Mouse (Mus musculus) adrenal gland, adult 2 months (tissue): ENCODE results near the gene Lpcat1. TPM values are rescaled to one million over a fixed set of nuclear protein-coding genes. Genes with fewer than 3 reads are reported as not detected.

ENCODE experiments used
- DNase-seq: peaks from one replicate; pipeline ENCODE4 v3.0.0; 2021
- polyA plus RNA-seq: library from polyadenylated mRNA; depleted of rRNA; stranded (reverse); fragments of >200 nt; gene quantifications from 2 replicates; pipeline ENCODE4 v1.2.3, GENCODE M21; 2012
- total RNA-seq, 2 experiments: library from RNA; stranded (reverse); gene quantifications; 2 replicates each; pipeline ENCODE4 v1.2.3; 2021

Lpcat1 gene
- total and polyA plus RNA-seq, 3 experiments, result 11.8 to 20.3 (median 17.3) TPM

DNA sequence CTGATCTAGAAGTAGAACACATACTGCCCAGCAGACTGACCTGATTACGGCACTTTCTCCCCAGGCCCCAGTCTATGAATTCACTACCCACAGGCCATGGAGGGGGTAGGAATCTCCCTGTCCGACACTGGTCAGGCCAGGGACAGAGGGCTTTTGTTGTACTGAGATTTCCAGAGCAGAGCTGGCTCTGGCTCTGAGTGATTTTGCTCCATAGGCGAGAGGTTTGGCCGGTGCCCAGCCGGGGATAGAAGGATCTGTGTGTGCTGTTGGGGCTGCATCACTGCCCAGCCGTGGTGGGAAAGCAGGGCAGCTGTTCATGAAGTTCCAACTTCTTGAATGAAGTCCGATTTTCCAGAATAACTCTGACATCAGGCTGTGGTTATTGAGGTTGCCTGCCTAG is 20.1 kb upstream of the Lpcat1 start:
- no peak for DNase-seq

DNA sequence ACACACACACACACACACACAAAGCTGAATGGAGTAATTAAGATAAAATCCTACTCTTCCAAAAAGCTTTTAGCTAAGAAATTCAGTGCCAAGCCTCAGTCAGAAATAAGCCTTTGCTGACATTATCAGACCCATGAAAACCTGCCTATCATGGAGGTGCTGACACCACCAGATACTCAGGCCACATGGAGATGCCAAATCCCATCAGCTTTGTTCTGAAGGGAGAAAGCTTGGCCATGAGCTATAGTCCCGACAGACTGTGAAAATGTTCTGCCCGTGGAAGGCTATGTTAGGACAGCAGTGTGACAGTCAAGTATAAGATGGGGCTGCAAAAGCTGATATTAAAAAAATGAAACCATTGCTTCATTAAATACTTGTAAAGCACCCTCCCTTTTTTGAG is 19.5 kb upstream of the Lpcat1 start:
- DNase-seq, result no peak

DNA sequence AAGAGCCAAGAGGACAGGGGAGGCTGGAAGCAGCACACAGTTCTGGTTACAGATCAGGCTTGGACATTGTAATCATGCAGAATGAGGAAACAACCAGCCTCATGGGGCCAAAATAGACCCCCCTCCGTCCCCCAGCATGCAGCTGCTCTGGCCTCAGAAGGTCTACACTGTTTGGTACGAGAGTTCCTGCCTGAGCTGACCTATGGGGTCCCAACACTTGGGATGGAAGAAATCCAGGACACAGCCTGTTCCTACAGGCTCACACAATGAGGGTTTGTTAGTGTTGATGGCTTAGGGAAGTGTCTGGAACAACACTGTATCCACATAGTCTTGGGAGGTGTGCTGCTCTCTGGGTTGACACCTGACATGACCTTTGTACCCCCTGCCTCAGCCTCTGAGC is 18.8 kb upstream of the Lpcat1 start:
- no peak for DNase-seq

DNA sequence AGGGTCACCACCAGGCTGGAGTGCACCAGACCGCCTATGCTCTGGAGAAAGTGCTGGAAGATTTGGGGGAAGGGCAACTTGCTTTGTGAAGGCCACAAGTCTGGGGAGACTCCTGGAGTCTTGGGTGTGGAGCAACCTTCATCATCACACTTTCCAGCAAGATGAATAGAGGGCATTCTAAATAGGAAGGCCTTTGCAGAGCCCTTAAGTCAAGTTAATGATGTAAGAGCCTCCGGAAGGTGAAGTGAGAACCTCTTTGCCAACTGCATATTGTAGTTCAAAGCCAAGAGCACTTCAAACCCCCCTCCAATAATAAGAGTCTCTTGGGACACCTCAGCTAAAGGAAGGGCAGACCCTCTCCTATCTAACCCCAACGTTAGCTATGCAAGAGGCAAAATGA is 18.3 kb upstream of the Lpcat1 start:
- no peak for DNase-seq

DNA sequence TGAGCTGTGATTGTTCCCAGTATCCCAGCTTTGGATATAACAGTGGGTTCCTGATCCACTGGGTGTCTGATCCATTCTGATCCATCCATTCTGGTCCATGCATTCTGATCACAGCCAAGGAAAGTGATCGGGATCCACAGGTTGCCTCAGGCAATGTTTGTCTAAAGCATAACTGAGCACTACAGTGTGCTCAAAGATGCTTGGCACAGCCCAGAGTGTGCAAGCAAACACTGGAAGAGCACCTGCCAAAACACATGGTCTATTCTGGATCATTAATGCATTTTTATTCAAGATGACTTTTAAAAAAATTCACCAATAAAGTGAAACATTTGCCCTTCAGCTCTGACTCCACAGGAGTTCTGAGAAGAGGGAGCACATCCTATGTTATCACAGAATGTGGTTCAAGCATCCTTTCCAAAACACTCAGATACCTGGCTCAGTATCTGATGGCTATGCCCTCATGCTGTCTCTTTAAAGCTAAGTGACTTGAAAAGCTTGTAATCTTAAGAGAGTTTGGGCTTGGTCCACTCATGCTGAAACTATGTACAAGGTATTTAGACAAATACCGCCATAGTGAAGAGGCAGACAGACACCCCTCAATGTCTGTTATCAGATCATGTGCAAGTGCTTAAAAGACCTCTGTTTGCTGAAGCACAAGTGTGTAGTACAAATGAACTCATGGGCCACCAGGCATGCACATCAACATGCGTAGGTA is 13.3 kb upstream of the Lpcat1 start:
- no peak for DNase-seq

DNA sequence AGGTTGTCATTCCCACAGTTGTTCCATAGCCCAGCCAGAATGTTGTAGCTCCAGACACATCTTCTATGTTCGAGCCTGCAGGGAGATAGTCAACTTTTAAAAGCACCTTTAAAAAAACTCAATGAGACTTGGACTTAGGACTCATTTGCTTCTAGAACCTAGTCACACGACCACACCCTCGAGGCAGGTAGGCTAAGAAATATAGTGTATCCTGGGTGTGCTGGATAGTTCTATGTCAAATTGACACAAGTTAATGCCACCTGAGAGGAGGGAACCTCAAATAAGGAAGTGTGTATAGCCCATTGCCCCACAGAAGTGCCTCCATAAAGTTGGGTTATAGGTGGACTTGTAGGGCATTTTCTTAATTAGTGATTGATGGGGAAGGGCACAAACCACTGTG is 11.7 kb upstream of the Lpcat1 start:
- DNase-seq, result no peak

DNA sequence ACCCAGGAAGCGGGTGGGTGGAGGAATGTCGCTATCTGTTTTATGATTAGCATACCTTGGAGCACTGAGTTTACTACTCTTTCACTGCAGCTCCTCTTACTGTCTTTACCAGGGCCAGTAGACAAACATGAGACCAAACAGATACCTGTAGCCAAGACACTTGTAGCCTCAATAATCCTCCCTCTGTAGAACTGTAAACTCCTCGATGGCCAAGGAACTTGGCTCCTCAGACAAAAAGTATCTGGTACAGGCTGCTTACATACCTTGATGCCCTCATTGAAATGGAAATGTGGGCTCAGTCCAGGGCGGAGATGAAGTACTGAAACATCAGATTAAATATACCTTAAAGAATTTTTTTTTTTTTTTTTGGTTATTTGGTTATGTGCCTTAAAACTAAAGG is 9.7 kb upstream of the Lpcat1 start:
- no peak for DNase-seq

DNA sequence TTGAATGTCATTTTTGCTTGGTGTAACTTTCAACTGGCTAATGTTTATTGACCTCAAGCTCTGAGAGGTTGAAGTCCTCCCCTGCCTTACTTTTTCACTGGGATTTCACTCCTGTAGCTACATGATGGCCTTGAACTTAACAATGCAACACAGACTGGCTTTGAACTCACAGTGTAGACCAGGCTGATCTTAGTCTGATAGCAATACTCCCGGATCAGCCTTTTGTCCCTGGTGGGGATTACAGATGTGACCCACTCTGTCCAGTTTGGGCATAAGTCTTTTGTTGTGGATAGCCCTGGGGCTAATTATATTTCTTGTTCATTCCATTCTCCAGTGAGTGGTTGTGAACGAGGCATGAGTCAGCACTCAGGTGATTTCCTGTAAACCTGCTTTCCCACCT is 9.3 kb upstream of the Lpcat1 start:
- DNase-seq, result no peak

DNA sequence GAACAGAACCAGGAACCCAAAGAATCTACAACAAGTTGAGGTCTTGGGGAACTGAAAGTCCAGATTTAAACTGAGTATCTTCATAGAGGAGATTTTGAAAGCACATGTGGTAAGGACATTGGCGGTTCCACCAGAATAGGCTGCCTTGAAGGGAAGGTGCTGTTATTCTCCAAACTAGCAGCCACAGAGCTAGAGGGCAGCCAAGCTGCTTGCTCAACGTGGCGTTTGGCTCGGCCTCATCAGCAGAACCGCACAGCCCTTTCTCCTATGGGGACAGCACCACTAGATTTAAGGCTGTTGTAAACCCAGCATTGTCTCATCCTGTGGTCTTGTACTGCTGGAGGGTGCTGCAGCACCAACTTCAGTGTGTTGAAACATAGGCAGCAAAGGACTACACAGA is 8.3 kb upstream of the Lpcat1 start:
- DNase-seq, result no peak

DNA sequence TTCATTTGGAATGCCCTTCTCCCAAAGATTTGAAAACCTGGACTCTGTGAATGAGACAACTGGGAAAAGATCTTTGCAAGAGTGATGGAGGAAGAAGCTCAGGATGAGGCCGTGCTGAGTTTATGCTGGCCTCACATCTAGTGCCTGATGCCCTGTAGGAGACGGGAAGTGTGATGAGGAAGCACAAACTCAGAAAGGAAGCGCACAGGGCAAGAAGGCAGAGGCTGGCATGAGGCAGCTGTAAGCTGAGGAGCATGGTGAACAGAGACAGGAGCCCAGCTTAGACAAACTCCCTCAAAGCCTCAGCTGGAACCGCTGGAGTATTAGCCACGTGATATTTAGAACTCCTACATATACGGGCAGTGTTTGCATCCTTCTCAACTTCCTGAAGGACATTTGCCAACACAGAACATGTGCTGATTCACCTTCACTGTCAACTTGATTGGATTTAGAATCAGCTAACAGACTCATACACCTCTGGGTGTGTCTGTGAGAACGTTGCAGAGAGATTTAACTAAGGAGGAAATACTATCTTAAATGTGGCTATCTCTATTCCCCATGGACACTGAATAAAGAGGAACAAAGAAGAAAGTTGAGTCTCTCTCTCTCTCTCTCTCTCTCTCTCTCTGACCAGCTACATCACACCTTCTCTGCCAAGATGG is 7.7 kb upstream of the Lpcat1 start:
- DNase-seq, result no peak

DNA sequence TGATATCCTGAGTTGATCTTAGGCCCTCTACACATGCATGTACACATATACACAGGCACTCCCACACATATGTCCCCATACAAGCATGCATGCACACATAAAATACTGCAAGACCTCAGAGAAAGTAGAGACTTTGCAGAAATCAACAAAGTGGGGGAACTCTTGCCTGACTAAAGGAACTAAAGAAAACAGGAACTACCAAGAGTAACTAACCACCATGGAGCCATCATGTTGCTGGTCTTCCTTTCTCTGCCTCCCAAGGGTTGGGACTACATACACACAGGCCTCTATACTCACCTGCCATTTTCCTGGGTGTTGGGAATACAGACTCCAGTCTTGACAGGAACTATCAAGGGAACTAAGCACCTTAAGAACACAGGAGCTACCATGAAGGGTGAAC is 5.4 kb upstream of the Lpcat1 start:
- no peak for DNase-seq

DNA sequence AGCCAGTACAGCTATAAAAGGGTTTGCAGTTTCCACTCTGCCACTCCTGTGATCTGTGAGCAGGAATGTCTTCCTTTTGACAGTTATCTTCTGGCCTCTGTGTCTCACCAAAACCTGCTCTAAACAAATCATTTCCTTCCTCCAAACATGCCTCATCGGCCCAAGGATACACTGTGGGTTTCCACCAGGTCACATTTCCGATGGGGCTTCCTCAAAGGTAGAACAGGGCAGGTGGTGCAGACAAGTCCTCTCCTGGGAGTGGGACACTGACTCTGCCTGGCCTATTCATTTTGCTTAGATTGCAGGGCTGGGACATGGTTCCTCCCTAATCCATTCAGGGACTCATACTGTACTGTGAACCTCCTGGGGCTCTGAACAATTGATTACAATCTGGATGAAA is 1.8 kb upstream of the Lpcat1 start:
- DNase-seq, result no peak

DNA sequence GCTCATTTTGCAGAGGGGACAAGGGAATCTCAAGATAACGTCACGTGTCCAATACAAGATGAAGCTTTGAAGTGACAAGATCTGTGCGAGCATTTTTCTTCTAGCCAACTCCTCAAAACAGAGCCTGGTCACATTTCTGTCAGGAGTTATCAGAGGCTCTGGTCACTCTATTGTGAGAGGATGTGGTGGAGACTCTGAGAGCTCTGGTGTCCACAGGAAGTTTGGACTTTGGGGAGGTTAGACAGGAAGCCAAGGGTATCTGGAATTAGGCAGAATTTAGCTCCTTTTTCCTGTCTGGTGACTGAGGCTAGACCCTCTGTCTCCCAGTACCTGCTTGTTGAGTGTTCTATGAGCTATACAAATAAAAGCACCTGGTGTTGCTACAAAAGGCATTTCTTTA is 586 bp upstream of the Lpcat1 start:
- no peak for DNase-seq

DNA sequence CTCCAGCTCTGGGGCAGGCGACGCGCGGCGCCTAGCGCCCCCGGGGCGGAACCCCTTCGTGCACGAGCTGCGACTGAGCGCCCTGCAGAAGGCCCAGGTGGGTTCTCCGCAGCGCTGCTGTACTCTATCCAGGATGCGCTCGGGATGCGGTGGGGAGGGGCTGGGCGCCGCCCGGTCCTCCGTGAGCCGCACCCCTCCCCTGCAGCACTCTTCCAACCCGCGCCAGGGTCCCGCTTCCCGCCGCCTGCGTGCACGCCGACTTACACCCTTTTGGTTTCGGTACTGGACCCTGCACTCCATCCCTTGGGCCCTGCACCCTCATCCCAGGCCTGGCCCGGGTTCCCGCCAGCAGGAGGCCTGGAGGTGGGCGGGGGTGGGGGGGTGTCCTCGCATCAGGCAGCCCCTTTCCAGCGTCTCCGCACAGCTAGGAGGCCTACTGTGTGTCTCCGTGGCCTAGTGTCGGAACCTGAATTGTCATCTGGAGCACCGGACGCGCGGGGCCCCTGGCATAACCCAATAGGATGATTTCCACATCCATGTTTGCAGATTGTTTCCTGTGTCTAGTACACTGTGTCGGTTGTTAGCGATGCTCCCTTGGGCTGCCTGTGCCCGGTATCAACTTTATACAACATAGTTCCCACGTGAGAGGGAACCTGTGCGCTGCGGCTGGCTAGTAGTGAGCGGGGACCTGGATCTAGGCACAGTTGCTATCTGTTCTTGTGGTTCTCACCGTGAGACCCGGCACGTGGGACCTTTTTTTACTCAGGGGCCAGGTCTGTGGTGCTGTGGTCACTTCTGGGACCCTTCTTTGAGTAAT is 632 bp downstream of the Lpcat1 start:
- DNase-seq, result no peak

DNA sequence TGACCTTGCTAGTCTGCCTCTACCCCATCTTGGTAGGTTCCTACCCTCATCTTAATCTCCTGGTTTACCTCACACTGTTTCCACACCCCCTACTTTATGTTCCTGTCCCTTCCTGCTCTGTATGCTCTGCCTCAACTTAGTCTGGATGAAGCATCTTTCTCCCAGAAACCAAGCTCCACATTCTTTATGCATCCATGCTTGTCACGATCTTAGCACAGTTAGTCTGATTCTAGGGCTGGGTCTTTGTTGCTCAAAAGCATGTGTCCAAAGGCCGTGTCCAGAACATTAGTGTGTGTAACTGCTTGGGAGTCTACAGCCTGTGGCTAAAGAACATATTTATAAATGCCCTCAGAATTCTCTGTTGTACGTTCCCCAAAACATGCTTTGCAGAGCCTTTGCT is 1.8 kb downstream of the Lpcat1 start:
- no peak for DNase-seq

DNA sequence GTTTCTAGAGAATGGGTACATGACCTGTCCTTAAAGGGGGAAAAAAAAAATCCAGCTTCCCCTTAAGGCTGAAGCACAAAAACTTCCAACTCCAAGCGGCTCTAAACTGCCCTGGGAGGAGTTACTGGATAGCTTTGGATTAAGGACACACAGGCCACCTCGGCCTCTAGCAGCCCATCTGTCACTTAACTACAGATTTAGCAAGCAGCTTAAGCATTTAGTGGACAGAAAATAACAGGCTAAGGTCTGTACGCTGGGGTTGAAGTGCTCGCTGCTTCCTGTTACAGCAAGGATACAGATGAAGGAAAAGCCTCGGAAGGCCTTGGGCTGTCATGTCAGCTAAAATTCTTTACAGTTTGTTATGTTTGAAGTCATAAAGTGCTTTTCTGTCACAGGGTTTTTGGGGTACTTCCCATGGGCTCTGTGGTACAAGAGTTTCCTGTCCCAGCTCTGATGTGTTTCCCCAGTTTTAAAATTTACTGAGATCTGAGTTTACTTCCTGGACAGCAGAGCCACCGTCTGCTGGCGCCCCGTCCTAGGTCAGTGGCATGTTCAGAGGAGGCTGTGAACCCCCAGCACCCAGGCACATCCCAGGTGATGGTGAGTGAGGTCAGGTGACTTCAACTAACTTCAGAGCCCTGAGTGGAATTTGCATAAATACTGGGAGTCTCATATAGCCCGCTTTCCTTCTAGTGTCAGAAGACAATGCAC is 2.4 kb downstream of the Lpcat1 start:
- no peak for DNase-seq

DNA sequence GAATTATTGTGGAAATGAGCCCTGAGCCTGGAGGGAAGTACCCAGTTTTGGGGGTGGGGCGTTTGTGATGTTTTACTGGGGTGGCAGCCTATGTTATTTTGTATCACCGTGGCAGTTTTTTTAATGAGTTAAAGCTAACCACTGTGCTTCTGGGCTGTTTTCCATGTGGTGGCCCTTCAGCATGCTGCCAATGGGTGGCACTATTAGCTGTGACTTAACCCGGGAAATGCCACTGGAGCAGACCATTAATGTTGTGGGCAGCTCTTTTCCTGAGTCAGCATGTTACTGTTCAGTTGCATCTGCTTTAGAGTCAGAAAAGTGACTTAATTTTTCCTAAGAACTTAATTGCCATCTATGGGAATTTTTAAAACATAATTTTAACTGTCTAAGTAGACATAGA is 5.5 kb downstream of the Lpcat1 start:
- no peak for DNase-seq

DNA sequence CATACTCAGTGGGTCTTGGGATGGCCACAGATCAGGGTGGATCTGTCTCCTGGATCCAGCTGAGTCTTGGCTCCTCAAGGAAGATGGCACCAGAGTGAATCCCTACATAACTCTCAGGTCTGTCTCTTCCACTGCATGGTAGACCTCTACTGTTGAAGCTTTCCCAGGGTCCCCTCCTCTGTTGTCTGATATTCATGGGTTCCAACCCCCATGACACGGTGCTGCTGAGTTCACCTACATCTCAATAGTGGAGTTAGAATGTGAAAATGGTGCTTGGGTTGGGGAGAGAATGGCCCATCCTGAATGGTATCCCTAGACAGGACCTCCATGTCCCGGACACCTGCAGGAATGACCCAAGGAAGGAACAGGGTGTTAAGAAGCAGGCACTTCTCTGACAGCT is 6.7 kb downstream of the Lpcat1 start:
- no peak for DNase-seq

DNA sequence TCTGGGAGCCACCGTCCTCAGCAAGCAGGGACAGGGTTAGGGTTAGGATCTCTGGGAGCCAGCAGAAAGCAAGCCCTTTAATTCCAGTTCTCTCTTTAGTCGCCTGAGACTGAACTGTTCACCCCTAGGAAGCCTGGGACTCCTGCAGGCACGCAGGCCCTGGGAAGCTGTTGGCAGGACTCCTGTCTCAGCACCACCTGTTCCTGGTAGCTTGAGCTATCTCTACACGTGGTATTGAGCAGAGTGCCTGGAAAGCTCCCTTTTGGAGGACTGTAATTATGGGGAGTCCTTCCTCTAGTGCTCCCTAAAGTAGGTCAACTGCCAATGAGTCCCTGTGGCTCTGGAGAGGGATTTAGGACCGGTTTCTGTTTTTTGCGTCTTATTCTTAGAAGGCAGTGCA is 7.2 kb downstream of the Lpcat1 start:
- no peak for DNase-seq

DNA sequence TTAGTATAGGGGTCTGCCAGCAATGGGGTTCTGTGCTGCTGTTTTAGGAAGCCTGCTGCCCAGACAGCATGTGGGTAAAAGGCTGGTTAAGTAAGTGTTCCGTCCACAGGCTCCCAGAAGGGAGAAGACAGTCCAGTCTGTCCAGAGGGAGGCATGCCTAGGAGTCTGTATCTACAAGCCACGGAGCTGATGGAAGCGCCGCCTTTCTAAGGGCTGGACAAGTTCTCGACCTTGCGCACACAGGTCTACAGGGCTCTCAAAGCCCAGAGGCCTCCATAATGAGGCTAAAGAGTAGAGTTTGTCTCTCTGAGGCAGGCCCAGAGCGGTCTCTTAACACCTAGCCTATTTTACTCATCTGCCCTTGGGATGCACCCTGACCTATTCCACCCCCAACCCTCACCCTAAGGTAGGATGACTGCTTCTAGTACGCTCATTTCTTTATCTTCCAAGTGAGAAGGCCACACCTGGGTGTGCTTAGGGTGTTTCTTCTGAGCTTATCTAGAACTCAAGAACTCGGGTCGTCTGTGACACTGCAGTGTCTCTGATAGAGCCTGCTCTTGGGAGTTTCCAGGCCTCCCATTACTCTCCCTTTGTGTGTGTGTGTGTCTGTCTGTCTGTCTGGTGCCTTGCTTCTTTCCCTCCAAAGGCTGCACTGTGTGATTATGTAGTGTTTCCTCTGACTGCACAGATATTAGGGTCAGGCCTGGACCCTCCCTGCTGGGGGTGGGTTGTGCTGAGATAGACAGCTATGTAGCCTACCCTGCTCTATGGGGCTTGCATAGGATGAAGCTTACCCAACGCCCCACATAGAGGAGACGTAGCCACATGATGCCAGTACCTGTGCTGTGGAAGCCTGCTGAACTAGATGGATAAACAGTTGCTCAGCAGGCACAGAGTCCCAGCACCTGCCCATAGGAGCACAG is 8.3 kb downstream of the Lpcat1 start:
- DNase-seq, result no peak

DNA sequence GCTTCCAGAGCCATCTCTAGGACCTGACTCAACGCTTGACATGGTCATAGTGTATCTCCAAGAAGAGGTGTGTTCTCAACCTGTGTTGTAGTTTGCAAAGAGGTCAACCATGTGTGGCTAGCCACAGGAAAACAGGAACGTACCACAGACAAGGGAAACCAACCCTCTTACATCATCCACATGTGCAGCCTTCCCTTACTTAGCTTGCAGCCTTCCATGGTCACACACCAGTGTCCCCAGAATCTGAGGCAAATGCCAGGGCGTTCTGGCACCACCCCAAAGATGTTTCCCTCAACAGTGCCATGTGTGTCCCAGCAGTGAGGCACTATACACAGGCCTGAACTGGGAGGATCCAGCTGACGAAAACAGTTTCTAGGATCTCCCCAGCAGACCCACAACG is 9.3 kb downstream of the Lpcat1 start:
- DNase-seq, result no peak

DNA sequence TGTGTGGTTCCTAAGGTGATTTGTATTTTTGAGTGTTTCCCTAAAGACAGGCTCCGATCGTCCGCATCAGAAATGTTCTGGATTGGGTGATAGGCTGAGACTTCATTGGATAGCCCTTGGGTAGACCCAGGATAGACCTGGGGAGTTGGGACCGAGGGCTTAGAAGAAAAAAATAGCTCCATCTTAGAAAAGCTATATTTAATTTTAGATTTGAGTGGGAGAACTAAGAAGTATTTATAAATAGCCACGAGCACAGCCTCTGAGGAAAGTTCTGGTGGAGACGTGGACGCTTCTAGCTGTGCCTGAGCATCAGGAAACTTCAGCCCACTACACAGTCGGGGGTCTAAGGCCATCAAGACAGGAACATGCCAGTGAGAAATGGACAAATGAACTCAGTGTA is 9.8 kb downstream of the Lpcat1 start:
- no peak for DNase-seq
